Mouse (Mus musculus): Measurements from ENCODE around the gene Lnx2.

DNA sequence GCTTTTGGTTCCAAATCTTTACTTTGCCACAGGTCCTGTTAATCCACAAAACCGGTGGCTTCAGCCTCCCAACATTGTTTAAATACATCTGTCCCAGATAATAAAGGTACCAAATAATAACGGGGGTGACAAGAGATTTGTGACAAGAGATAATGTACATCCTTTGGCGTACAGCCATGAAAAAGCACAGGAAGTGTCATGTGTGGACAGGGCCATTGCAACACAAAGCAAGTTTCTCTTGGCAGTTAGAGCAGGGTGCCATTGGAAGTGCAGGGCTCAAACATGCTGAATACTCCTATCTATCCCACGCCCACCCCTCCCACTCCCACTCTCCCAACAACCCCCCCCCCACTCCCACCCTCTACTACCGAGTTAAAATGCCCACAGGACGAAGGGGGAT is 81.4 kb downstream of the Lnx2 start:
- no peak for TF ChIP-seq POLR2A (IDR thresholded peaks at IDR 0.05; ENCODE audit: control insufficient read depth, extremely low read depth, insufficient read depth, low read length, poor library complexity)
- no peak for TF ChIP-seq CTCF (IDR thresholded peaks at IDR 0.05; ENCODE audit: borderline replicate concordance, control insufficient read depth, extremely low read depth, insufficient read depth, low read length, poor library complexity)
